Mouse (Mus musculus) hindbrain, embryonic 12.5 days (tissue): ENCODE results near the gene Slc25a48. TPM values are rescaled to one million over a fixed set of nuclear protein-coding genes. Genes with fewer than 3 reads are reported as not detected.
A peak's percentile ranks its signal among the peaks of the same experiment; 100 is the strongest.

Source experiments
- ATAC-seq: fragments of 200-750 bp; cut with Nextera tagmentation; 2 replicates; pipeline ENCODE4 v1.8.0; 2017; ENCODE audit warnings: moderate TSS enrichment; ENCODE audit not compliant: low FRiP score
- H3K27ac ChIP-seq: fragments of 300-500 bp; sonication (generic); 2 replicates; pipeline ENCODE4 v1.5.1; 2016; ENCODE audit warnings: mild to moderate bottlenecking
- H3K27me3 ChIP-seq: fragments of 300-500 bp; sonication (generic); 2 replicates; pipeline ENCODE4 v1.6.1; 2016; ENCODE audit warnings: mild to moderate bottlenecking
- H3K36me3 ChIP-seq: fragments of 300-500 bp; sonication (generic); 2 replicates; pipeline ENCODE4 v1.6.1; 2016; ENCODE audit warnings: mild to moderate bottlenecking
- H3K4me1 ChIP-seq: fragments of 300-500 bp; sonication (generic); 2 replicates; pipeline ENCODE4 v1.6.1; 2016
- H3K4me2 ChIP-seq: fragments of 300-500 bp; sonication (generic); replicated peaks from 2 replicates; pipeline ENCODE4 v1.6.1; 2016; ENCODE audit warnings: mild to moderate bottlenecking
- H3K4me3 ChIP-seq: fragments of 300-500 bp; sonication (generic); 2 replicates; pipeline ENCODE4 v1.5.1; 2016; ENCODE audit warnings: mild to moderate bottlenecking
- H3K9ac ChIP-seq: fragments of 300-500 bp; sonication (generic); 2 replicates; pipeline ENCODE4 v1.6.1; 2016; ENCODE audit warnings: mild to moderate bottlenecking, moderate library complexity
- H3K9me3 ChIP-seq: fragments of 300-500 bp; sonication (generic); replicated peaks from 2 replicates; pipeline ENCODE4 v1.6.1; 2016; ENCODE audit warnings: mild to moderate bottlenecking
- WGBS: fragments of 180-500 bp; shearing (Covaris S2); methylation state at CpG from one replicate; pipeline ENCODE4 v1.1.7; 2016; 5-methylcytosine and 5-hydroxymethylcytosine counted together
- polyA plus RNA-seq: library from polyadenylated mRNA; unstranded; fragments of >200 nt; fragmentation: Nextera tagmentation; extraction: Ambion mirVana; gene quantifications from 2 replicates; pipeline ENCODE4 v1.2.1, GENCODE M21; 2016

The Slc25a48 gene
- polyA plus RNA-seq = 0.07 TPM in 1 of 2 replicates, not detected in the other

DNA sequence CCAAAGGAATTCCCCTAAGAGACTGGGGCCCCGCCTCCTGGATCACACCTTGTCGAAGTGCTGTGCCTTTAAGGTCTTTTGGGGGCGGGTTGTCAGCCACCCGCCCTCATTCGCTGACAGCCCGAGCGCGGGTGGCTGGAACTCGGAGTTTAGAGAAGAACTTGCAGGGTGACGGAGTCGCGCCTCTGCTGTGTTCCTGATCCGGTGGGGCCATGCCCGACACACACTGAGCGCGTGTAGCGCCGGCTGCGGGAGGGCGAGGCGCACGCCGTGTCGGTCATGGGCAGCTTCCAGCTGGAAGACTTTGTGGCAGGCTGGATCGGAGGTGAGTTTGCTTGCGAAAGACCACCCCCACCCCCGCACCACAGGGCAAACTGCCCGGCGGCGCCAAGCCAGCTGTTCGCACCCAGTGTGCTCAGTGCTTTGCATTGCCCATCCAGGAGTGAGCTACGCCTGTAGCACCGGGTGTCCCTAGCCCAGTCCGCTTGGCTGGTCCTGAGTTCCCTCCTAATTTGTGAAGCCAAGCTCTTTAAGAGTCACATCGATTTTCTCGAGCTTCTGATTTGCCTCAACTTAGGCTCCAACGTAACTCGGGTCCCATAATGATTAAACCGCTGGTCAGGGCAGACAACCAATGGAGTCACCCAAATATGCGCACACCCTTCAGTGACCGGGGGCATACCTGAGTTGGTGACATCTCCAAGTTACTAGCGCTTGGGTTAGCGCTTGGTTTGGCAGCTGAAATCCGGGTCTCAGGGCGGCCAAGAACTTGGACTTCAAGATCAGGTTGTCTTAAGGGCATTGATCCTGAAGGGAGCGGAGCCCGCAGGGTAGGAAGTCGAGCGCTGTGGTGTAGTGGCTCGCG is at the start of gene Slc25a48:
Slc25a48 (plus strand) TSS at position 145 of the 865 bp plus-strand sequence.
- Histone ChIP-seq H3K9ac (no peak within 1 kb of the TSS), H3K4me2 (peak within 1 kb of the TSS; percentile 42), H3K4me1 (peaks cover 22% of the 10 kb centered on the region), H3K27me3 (peaks cover 62% of the 10 kb centered on the region), H3K27ac (no peak within 1 kb of the TSS), H3K4me3 (peak within 1 kb of the TSS; percentile 22), H3K36me3 (no peaks in the 10 kb centered on the region), H3K9me3 (no peaks in the 10 kb centered on the region)
- no peak for ATAC-seq
- WGBS = 4% methylated on average over 51 of the region's 51 CpGs

DNA sequence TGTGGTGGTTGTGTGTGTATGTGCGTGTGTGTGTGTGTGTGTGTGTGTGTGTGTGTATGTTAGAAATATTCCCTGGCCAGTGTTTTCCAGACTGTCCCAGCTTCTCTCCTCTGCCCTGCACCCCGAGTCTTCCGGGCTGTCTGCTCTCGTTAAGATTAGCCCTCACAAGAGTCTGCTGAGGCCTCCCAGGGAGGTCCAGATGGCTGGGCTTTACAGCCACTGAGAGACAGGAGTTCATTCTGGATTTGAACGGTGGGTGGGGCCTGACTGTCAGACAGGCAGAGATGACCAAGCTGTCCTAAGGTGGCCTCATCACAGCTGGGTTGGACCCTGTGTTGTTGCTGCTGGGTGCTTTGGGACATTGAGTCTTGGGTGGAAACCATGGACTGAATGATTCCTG is 40.6 kb upstream of the Slc25a48 start:
- H3K4me2 ChIP-seq = no peak overlapping the region
- H3K27me3 ChIP-seq = no peaks in the 10 kb centered on the region; the same call in 1 of the 2 replicates
- H3K9me3 ChIP-seq = no peaks in the 10 kb centered on the region
- no peaks in the 10 kb centered on the region for H3K4me1 ChIP-seq
- no peak overlapping the region for H3K4me3 ChIP-seq
- WGBS = 59% methylated on average over 5 of the region's 5 CpGs
- H3K27ac ChIP-seq = no peak overlapping the region
- ATAC-seq = no peak
- H3K9ac ChIP-seq = no peak overlapping the region
- no peaks in the 10 kb centered on the region for H3K36me3 ChIP-seq

DNA sequence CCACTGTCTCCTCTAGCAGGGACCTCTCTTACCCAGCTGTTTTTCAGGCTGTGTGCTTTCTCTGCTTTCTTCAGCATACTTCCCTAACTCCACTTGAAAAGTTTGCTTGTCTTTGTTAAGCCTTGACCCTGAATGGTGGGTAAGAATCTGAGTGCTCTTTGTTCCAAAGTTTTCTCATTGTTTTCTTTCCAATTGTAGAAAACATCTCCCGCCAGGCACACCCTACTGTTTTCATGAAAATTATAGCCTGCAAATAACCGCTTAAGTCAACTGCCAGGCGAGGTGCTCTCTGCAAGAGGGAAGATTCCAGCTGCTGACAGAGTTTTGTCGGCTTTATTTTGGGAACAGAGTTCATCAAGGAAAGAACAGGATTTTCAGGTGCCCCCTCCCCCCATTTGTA is 37.0 kb upstream of the Slc25a48 start:
- 45% methylated on average over 4 of the region's 4 CpGs for WGBS
- ATAC-seq = no peak
- Histone ChIP-seq H3K27me3 (no peaks in the 10 kb centered on the region; the same call in 1 of the 2 replicates), H3K4me2 (no peak overlapping the region), H3K4me3 (no peak overlapping the region), H3K9ac (no peak overlapping the region), H3K27ac (no peak overlapping the region), H3K4me1 (no peaks in the 10 kb centered on the region), H3K9me3 (no peaks in the 10 kb centered on the region), H3K36me3 (no peaks in the 10 kb centered on the region)

DNA sequence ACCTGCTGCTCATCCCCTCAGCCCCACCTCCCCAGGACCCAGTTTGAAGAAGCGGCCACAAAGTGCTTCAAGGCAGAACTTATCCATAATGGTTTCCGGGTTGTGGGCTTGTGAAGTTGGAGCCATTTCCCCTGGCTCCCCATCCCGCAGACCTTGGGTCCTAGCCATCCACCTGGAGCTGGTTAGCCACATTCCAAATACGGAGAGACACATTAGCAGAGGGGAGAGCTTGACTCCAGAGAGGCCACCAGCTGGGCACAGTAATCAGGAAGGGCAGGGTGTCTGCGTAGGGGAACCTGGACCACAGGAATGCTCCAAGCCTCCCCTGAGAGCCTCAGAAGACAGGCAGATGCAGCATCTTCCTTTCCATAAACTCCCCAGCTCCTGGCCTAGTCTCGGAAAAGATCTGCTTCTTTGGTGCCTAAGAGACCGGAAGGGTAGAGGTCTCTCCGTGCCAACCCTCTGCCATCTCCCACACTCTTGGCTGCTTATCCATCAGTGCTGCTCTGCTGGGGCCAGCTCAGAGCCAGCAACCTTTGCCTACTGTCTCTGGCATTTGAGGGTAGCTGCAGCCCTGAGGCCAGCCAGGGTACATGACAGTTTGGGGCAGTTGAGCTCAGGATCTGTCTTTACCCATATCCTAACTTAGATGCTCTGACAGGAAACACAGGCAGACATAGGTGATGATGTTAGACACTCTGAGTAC is 34.6 kb upstream of the Slc25a48 start:
- H3K4me1 ChIP-seq = no peaks in the 10 kb centered on the region
- no peak overlapping the region for H3K4me2 ChIP-seq
- no peaks in the 10 kb centered on the region; the same call in 1 of the 2 replicates for H3K27me3 ChIP-seq
- H3K27ac ChIP-seq = no peak overlapping the region
- no peak overlapping the region for H3K4me3 ChIP-seq
- no peaks in the 10 kb centered on the region for H3K36me3 ChIP-seq
- ATAC-seq = no peak
- 77% methylated on average over 8 of the region's 8 CpGs for WGBS
- H3K9ac ChIP-seq = no peak overlapping the region
- H3K9me3 ChIP-seq = no peaks in the 10 kb centered on the region

DNA sequence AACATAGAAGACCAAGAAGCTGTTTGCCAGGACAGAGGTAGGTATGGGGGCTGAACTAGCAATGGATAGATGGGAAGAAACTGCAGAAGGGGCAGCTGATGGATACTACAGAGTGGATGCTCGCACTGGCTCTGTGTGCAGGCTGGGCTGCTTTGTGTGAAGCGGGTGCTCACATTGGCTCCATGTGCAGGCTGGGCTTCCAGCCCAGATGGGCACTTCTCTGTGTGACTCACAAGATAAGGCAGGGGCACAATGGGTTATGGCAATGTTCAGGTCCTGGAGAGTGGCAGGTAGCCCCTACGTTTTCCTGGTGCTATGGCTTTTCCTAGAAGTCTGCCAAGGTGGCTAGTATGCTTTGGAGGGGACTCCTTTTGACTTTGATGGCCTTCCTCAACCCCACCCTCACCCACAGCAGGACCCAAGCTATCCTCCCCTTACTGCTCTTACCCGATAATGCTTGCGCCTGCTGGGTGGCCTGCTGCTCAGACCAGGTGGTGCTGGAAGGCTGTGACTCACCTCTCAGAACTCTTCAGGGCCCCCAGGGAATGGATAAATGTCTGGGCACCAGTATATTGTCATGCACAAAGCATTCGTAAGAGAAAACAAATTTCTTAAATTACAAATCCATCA is 33.5 kb upstream of the Slc25a48 start:
- Histone ChIP-seq H3K9ac (no peak overlapping the region), H3K27ac (no peak overlapping the region), H3K27me3 (no peaks in the 10 kb centered on the region; the same call in 1 of the 2 replicates), H3K36me3 (no peaks in the 10 kb centered on the region), H3K9me3 (no peaks in the 10 kb centered on the region), H3K4me1 (no peaks in the 10 kb centered on the region), H3K4me3 (no peak overlapping the region), H3K4me2 (no peak overlapping the region)
- no peak for ATAC-seq
- WGBS = 66% methylated on average over 6 of the region's 6 CpGs

DNA sequence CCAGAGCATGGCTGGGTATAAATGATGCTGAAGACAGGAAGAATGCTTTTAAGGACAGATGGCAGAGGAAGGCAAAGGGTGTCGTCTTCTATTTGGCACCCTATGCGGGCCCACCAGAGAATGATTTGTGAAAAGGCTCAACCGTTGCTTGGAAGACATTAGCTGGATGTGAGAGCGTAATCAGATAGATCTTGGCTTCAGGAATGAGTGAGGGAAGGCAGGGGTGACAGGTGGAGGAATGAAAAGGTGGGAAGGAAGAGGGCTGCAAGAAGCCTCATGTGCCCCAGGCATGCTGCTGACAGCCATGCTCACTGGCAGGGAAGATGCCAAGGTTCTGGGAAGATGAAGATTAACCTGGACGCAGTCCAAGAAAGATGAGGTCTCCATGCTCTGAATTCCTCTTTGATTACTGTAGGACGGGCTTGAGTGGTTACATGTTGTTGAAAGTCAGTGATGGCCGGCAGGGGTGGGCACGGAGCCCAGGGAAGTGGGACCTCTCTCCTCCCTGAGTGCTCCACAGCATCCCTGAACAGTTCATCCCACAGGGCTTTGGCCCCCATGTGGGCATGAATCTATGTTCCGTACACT is 25.8 kb upstream of the Slc25a48 start:
- Histone ChIP-seq H3K4me3 (no peak overlapping the region), H3K27ac (no peak overlapping the region), H3K4me1 (no peaks in the 10 kb centered on the region), H3K9ac (no peak overlapping the region), H3K36me3 (no peaks in the 10 kb centered on the region), H3K27me3 (no peaks in the 10 kb centered on the region), H3K4me2 (no peak overlapping the region), H3K9me3 (peaks cover 4% of the 10 kb centered on the region; the same call in 1 of the 2 replicates)
- 87% methylated on average over 9 of the region's 9 CpGs for WGBS
- no peak for ATAC-seq

DNA sequence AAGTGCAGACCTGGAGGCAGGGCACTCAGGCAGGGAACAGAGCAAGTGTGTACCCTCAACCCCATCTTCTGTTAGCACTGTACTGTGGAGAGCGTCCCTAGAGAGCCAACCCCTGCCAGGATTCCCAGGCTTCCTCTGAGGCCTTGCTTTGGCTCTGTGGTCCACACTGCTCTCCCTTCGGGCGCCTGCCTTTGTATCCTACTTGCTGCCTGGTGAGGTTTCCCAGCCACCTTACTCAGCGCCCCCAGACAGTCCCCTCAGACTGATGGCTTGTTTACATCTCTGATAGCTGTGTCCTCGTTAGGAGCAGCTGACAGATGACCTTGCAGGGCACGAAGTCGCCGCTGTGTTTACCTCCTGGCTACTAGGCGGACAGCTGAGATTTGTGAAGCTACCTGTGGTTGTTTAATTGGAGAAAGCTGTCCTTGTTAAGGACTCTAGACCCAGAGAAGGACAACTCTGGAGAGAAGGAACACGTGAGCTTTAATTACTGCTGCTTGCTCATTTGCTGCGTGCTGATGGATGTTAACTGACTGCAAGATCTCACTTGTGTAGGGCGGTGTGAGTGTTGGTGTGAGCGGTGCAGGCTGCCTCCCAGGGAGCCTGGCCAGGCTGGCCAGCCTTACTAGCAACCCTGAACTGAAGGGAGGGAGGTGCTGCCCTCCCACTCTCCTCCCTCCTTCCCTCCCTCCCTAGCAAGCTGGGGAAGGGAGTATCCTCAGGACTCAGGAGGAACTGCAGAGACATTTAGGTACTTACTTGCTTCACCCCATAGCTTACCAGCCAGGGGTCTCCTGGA is 19.3 kb upstream of the Slc25a48 start:
- Histone ChIP-seq H3K36me3 (no peaks in the 10 kb centered on the region), H3K4me2 (no peak overlapping the region), H3K4me3 (no peak overlapping the region), H3K4me1 (peaks cover 5% of the 10 kb centered on the region; the same call in 1 of the 2 replicates), H3K9me3 (peaks cover 4% of the 10 kb centered on the region; the same call in 1 of the 2 replicates), H3K27ac (no peak overlapping the region), H3K27me3 (peaks cover 17% of the 10 kb centered on the region; the same call in 1 of the 2 replicates), H3K9ac (no peak overlapping the region)
- no peak for ATAC-seq
- WGBS = 51% methylated on average over 13 of the region's 13 CpGs

DNA sequence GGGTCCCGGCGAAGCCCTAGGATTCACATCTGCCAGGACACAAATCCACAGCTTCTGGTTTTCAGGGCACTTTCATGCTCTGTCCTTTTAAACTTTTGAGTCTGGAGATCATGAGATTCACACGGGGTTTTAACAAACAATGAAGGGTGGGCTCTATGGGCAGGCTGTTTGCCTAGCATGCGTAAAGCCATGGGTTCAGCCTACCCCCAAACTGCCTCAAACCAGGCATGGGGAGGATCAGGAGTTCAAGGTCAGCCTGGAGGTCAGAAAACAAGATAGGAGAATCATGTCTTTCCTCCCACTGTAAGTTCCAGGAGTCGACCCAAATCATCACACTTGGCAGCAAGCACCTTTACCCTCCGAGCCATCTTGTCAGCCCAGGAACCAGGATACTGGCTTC is 18.6 kb upstream of the Slc25a48 start:
- no peak overlapping the region for H3K4me3 ChIP-seq
- no peaks in the 10 kb centered on the region for H3K9me3 ChIP-seq
- no peak for ATAC-seq
- no peak overlapping the region for H3K9ac ChIP-seq
- H3K36me3 ChIP-seq = no peaks in the 10 kb centered on the region
- peaks cover 5% of the 10 kb centered on the region; the same call in 1 of the 2 replicates for H3K4me1 ChIP-seq
- no peak overlapping the region for H3K4me2 ChIP-seq
- H3K27ac ChIP-seq = no peak overlapping the region
- 82% methylated on average over 6 of the region's 6 CpGs for WGBS
- peaks cover 17% of the 10 kb centered on the region; the same call in 1 of the 2 replicates for H3K27me3 ChIP-seq

DNA sequence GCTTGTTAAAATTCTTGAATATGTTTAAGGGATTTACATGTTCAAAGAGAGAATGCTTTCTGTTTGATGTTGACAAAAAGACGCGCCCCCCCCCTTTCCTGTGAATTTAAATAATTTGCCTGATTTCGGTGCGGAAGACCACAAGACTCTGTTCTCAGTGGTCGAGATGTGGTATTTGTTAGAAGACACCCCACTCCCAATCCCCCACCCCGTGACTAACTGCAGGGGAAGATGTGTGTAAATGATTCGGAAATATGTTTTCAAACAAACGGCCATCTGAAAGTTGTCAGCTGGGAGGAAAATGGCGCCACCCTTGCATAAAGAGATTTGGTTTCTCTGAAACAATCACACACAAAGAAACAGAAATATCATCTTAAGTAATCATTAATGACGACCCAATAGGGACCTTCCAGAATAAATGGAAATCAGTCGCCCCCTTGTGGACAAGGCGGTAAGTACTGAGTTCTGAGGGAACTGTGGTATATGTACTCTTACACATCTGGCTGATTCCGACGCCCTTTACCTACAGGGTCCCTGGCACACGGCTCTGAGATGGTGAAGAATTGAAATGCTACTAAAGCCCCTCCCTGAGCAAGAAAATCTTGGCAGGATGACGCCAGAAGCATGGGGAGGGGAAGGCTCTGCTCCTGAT is 16.0 kb upstream of the Slc25a48 start:
- H3K9me3 ChIP-seq = no peaks in the 10 kb centered on the region
- no peak overlapping the region for H3K9ac ChIP-seq
- no peak overlapping the region for H3K27ac ChIP-seq
- H3K36me3 ChIP-seq = no peaks in the 10 kb centered on the region
- H3K4me2 ChIP-seq = no peak overlapping the region
- peaks cover 17% of the 10 kb centered on the region; the same call in 1 of the 2 replicates for H3K27me3 ChIP-seq
- H3K4me1 ChIP-seq = peaks cover 8% of the 10 kb centered on the region; the same call in 1 of the 2 replicates
- no peak overlapping the region for H3K4me3 ChIP-seq
- WGBS = 26% methylated on average over 16 of the region's 16 CpGs
- peak; percentile 60; the same call in 1 of the 2 replicates for ATAC-seq

DNA sequence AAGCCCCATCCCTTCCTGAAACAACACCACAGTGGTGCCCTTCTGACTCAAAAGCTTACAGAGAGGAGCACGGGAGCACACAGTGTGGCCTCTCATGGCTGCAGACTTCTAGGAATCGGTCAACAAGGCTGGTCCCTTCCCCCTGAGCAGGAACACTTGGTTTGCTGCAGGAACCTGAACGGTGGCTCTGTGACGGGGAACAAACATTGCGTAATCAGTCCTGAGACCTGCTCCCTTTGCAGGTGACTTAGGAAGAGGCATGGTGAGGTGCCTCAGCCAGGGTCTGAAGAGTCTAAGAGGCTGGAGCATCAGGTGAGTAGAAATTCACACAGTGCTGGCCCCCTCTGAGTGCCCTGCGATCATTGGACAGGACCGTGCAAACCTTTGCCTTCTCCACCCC is 12.2 kb upstream of the Slc25a48 start:
- no peak for ATAC-seq
- Histone ChIP-seq H3K36me3 (no peaks in the 10 kb centered on the region), H3K9ac (no peak overlapping the region), H3K4me1 (0 out of 2 replicates have a peak, but pooled peaks cover 6% of the 10 kb centered on the region), H3K4me2 (no peak overlapping the region), H3K4me3 (no peak overlapping the region), H3K9me3 (no peaks in the 10 kb centered on the region), H3K27ac (no peak overlapping the region), H3K27me3 (peaks cover 27% of the 10 kb centered on the region)
- 86% methylated on average over 7 of the region's 7 CpGs for WGBS

DNA sequence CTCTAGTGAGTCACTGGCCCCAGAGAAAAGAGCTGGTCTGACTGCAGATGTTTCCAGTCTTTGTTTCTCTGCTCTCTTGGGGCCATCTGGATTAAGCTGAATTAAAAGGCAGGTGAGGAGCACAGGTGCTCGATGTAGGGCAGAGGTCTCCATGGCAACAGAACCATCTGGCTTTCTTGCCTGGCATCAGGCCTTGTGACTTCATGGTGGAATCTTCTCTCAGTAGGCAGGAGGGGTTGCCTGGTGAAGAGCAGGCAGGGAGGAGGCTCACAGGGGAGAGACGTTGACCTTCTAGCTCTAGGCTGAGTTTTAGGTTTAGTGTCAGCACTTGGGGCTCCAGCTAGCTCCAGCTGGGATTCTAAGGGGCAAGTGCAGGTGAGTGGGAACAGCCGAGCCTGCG is 11.8 kb upstream of the Slc25a48 start, which contains the start of gene Gm3045:
Gm3045 (plus strand) TSS at position 230 of the 400 bp plus-strand sequence.
- no peak within 1 kb of the TSS for H3K4me3 ChIP-seq
- no peaks in the 10 kb centered on the region for H3K9me3 ChIP-seq
- peaks cover 24% of the 10 kb centered on the region for H3K27me3 ChIP-seq
- H3K27ac ChIP-seq = no peak within 1 kb of the TSS
- no peak for ATAC-seq
- H3K4me1 ChIP-seq = 0 out of 2 replicates have a peak, but pooled peaks cover 6% of the 10 kb centered on the region
- 64% methylated on average over 4 of the region's 4 CpGs for WGBS
- H3K4me2 ChIP-seq = no peak within 1 kb of the TSS
- no peaks in the 10 kb centered on the region for H3K36me3 ChIP-seq
- no peak within 1 kb of the TSS for H3K9ac ChIP-seq
